Mouse (Mus musculus): ENCODE data around the gene Ssb.

GRCm38 (mm10) chr2:69860972-69861452, 350 bp upstream of the Ssb start:
- no peak for TF ChIP-seq CTCF (IDR thresholded peaks at IDR 0.05)
- no peak for TF ChIP-seq EP300 (IDR thresholded peaks at IDR 0.05)
